Mouse (Mus musculus) heart, embryonic 14.5 days (tissue): ENCODE measurements at regions not wholly inside any gene's neighbourhood (a gene's known extent, or its start where the extent isn't known, plus 50 kb on each side); places are given as distances from the start of the nearest gene placed in this dataset.

ENCODE experiments used
- ATAC-seq: fragments of 200-750 bp; cut with Nextera tagmentation; 2 replicates; pipeline ENCODE4 v1.8.0; 2017; ENCODE audit warnings: low read depth, moderate TSS enrichment; ENCODE audit not compliant: insufficient number of reproducible peaks, insufficient read depth, low FRiP score
- H3K27ac ChIP-seq, 2 experiments: fragments of 200-500 bp in 1 of 2; fragments of 300-500 bp in 1 of 2; sonication (generic) in 1 of 2; replicated peaks in 1 of 2; 2 replicates each; pipeline ENCODE4 v1.5.1; 2012 to 2014; ENCODE audit warnings: low read depth in 2 of 2, low read length in 2 of 2, control low read depth in 1 of 2, mild to moderate bottlenecking in 1 of 2, mixed read lengths in 1 of 2; ENCODE audit not compliant: control insufficient read depth in 1 of 2, insufficient read depth in 1 of 2
- H3K27me3 ChIP-seq: fragments of 300-500 bp; sonication (generic); 2 replicates; pipeline ENCODE4 v1.6.1; 2014; ENCODE audit warnings: mild to moderate bottlenecking, low read length, control low read depth; ENCODE audit not compliant: control insufficient read depth, insufficient read depth
- H3K36me3 ChIP-seq: fragments of 300-500 bp; sonication (generic); 2 replicates; pipeline ENCODE4 v1.6.1; 2014; ENCODE audit warnings: mild to moderate bottlenecking, control low read depth, low read length, mixed read lengths; ENCODE audit not compliant: control insufficient read depth, insufficient read depth
- H3K4me1 ChIP-seq, 2 experiments: fragments of 200-500 bp in 1 of 2; fragments of 300-500 bp in 1 of 2; sonication (generic) in 1 of 2; 2 replicates each; pipeline ENCODE4 v1.6.1; 2012 to 2014; ENCODE audit warnings: low read length in 2 of 2, control low read depth in 1 of 2, mixed read lengths in 1 of 2; ENCODE audit not compliant: control insufficient read depth in 2 of 2, insufficient read depth in 2 of 2
- H3K4me2 ChIP-seq: fragments of 300-500 bp; sonication (generic); 2 replicates; pipeline ENCODE4 v1.6.1; 2014; ENCODE audit warnings: mild to moderate bottlenecking, low read length
- H3K4me3 ChIP-seq, 2 experiments: fragments of 200-500 bp in 1 of 2; fragments of 300-500 bp in 1 of 2; sonication (generic) in 1 of 2; 2 replicates each; pipeline ENCODE4 v1.5.1; 2012 to 2014; ENCODE audit warnings: low read length in 2 of 2, mild to moderate bottlenecking in 2 of 2, control low read depth in 1 of 2, low read depth in 1 of 2, moderate library complexity in 1 of 2; ENCODE audit not compliant: control insufficient read depth in 1 of 2, insufficient read depth in 1 of 2
- H3K9ac ChIP-seq: fragments of 300-500 bp; sonication (generic); 2 replicates; pipeline ENCODE4 v1.6.1; 2014; ENCODE audit warnings: mild to moderate bottlenecking, low read length
- H3K9me3 ChIP-seq: fragments of 300-500 bp; sonication (generic); 2 replicates; pipeline ENCODE4 v1.6.1; 2016; ENCODE audit warnings: low read length, control low read depth; ENCODE audit not compliant: control insufficient read depth
- WGBS: fragments of 180-500 bp; shearing (Covaris S2); extraction: QIAGEN DNeasy Blood & Tissue Kit; methylation state at CpG from one replicate; pipeline ENCODE4 v1.1.7; 2014; 5-methylcytosine and 5-hydroxymethylcytosine counted together

- Histone ChIP-seq H3K9me3 (no peaks in the 10 kb centered on the region), H3K4me3 (no peak overlapping the region), H3K36me3 (no peaks in the 10 kb centered on the region), H3K9ac (no peak overlapping the region), H3K4me1 (peaks cover 6 to 20% of the 10 kb centered on the region in 2 experiments), H3K4me2 (no peak overlapping the region), H3K27me3 (no peaks in the 10 kb centered on the region), H3K27ac (peak overlapping the region; percentile 60 to 62)
- no peak for ATAC-seq
Measured at GRCm38 (mm10) chr1:193876121-193876520, 506.0 kb upstream of the Camk1g start.

- H3K27me3 ChIP-seq: no peaks in the 10 kb centered on the region
- ATAC-seq: no peak
- no peaks in the 10 kb centered on the region for H3K9me3 ChIP-seq
- WGBS: 76% methylated on average over 3 of the region's 3 CpGs
- no peak overlapping the region for H3K4me3 ChIP-seq
- H3K36me3 ChIP-seq: no peaks in the 10 kb centered on the region
- no peak overlapping the region for H3K4me2 ChIP-seq
- H3K27ac ChIP-seq: no peak overlapping the region
- peaks cover 6 to 20% of the 10 kb centered on the region in 2 experiments for H3K4me1 ChIP-seq
- no peak overlapping the region for H3K9ac ChIP-seq
Measured at GRCm38 (mm10) chr1:193875287-193875686, 505.2 kb upstream of the Camk1g start.

- Histone ChIP-seq H3K27ac (no peak overlapping the region), H3K27me3 (no peaks in the 10 kb centered on the region), H3K4me2 (no peak overlapping the region), H3K4me1 (peaks cover 0 to 5% of the 10 kb centered on the region in 2 experiments; a peak in 2 of 4 replicates), H3K9me3 (no peaks in the 10 kb centered on the region), H3K9ac (no peak overlapping the region), H3K4me3 (no peak overlapping the region), H3K36me3 (no peaks in the 10 kb centered on the region)
- no peak for ATAC-seq
- 77% methylated on average over 2 of the region's 2 CpGs for WGBS
Measured at GRCm38 (mm10) chr1:193870731-193871130, 500.6 kb upstream of the Camk1g start.

- Histone ChIP-seq H3K27me3 (no peaks in the 10 kb centered on the region), H3K4me1 (no peaks in the 10 kb centered on the region), H3K9ac (no peak overlapping the region), H3K9me3 (no peaks in the 10 kb centered on the region), H3K4me2 (no peak overlapping the region), H3K27ac (no peak overlapping the region), H3K36me3 (no peaks in the 10 kb centered on the region), H3K4me3 (no peak overlapping the region)
- ATAC-seq: no peak
- WGBS: 83% methylated on average over 4 of the region's 4 CpGs
Measured at GRCm38 (mm10) chr1:193868639-193869320, 498.7 kb upstream of the Camk1g start.

- Histone ChIP-seq H3K36me3 (no peaks in the 10 kb centered on the region), H3K27ac (no peak overlapping the region), H3K4me1 (no peaks in the 10 kb centered on the region; a peak in 1 of 4 replicates), H3K9me3 (no peaks in the 10 kb centered on the region), H3K4me2 (no peak overlapping the region), H3K9ac (no peak overlapping the region), H3K27me3 (no peaks in the 10 kb centered on the region), H3K4me3 (no peak overlapping the region)
- 80% methylated on average over 5 of the region's 5 CpGs for WGBS
- ATAC-seq: no peak
Measured at GRCm38 (mm10) chr1:193860767-193861299, 490.7 kb upstream of the Camk1g start.

- Histone ChIP-seq H3K4me2 (peak overlapping the region; percentile 9; the same call in 1 of the 2 replicates), H3K4me3 (no peak overlapping the region), H3K27ac (no peak overlapping the region), H3K9me3 (no peaks in the 10 kb centered on the region), H3K36me3 (no peaks in the 10 kb centered on the region), H3K9ac (no peak overlapping the region), H3K27me3 (no peaks in the 10 kb centered on the region), H3K4me1 (no peaks in the 10 kb centered on the region; a peak in 1 of 4 replicates)
- ATAC-seq: no peak
- 32% methylated on average over 2 of the region's 2 CpGs for WGBS
Measured at GRCm38 (mm10) chr1:193860354-193860753, 490.3 kb upstream of the Camk1g start.

GRCm38 (mm10) chr1:193859257-193860125 lies 489.4 kb upstream of the Camk1g start:
- H3K9me3 ChIP-seq: no peaks in the 10 kb centered on the region
- no peak for ATAC-seq
- H3K36me3 ChIP-seq: no peaks in the 10 kb centered on the region
- WGBS: 51% methylated on average over 10 of the region's 10 CpGs
- 0 out of 2 replicates have a peak overlapping the region, but pooled peaks have one; percentile 9 for H3K4me2 ChIP-seq
- H3K4me1 ChIP-seq: no peaks in the 10 kb centered on the region; a peak in 1 of 4 replicates
- no peak overlapping the region for H3K4me3 ChIP-seq
- no peak overlapping the region for H3K27ac ChIP-seq
- H3K9ac ChIP-seq: no peak overlapping the region
- no peaks in the 10 kb centered on the region for H3K27me3 ChIP-seq
